Mouse (Mus musculus) liver, embryonic 15.5 days (tissue): ENCODE data around the gene Zfpm1. TPM values are rescaled to one million over a fixed set of nuclear protein-coding genes. Genes with fewer than 3 reads are reported as not detected.

Source experiments
- ATAC-seq: fragments of 200-750 bp; cut with Nextera tagmentation; 2 replicates; pipeline ENCODE4 v1.8.0; 2017; ENCODE audit warnings: moderate number of reproducible peaks, mild to moderate bottlenecking, moderate library complexity; ENCODE audit not compliant: insufficient read depth
- H3K27ac ChIP-seq: fragments of 300-500 bp; sonication (generic); replicated peaks from 2 replicates; pipeline ENCODE4 v1.5.1; 2015; ENCODE audit warnings: mild to moderate bottlenecking, inconsistent platforms
- H3K27me3 ChIP-seq: fragments of 300-500 bp; sonication (generic); 2 replicates; pipeline ENCODE4 v1.6.1; 2015; ENCODE audit warnings: mild to moderate bottlenecking, inconsistent platforms
- H3K36me3 ChIP-seq: fragments of 300-500 bp; sonication (generic); replicated peaks from 2 replicates; pipeline ENCODE4 v1.6.1; 2015; ENCODE audit warnings: moderate library complexity, mild to moderate bottlenecking, inconsistent platforms
- H3K4me1 ChIP-seq: fragments of 300-500 bp; sonication (generic); replicated peaks from 2 replicates; pipeline ENCODE4 v1.6.1; 2015; ENCODE audit warnings: inconsistent platforms
- H3K4me2 ChIP-seq: fragments of 300-500 bp; sonication (generic); 2 replicates; pipeline ENCODE4 v1.6.1; 2015; ENCODE audit warnings: moderate library complexity, mild to moderate bottlenecking, inconsistent platforms
- H3K4me3 ChIP-seq: fragments of 300-500 bp; sonication (generic); replicated peaks from 2 replicates; pipeline ENCODE4 v1.5.1; 2015; ENCODE audit warnings: mild to moderate bottlenecking, inconsistent platforms
- H3K9ac ChIP-seq: fragments of 300-500 bp; sonication (generic); 2 replicates; pipeline ENCODE4 v1.6.1; 2015; ENCODE audit warnings: moderate library complexity, mild to moderate bottlenecking, inconsistent platforms
- H3K9me3 ChIP-seq: fragments of 300-500 bp; sonication (generic); replicated peaks from 2 replicates; pipeline ENCODE4 v1.6.1; 2016; ENCODE audit warnings: inconsistent platforms
- WGBS: fragments of 180-500 bp; shearing (Covaris S2); methylation state at CpG from one replicate; pipeline ENCODE4 v1.1.7; 2015; ENCODE audit warnings: mixed read lengths; ENCODE audit not compliant: insufficient replicate concordance; 5-methylcytosine and 5-hydroxymethylcytosine counted together
- polyA plus RNA-seq: library from polyadenylated mRNA; unstranded; fragments of >200 nt; fragmentation: Nextera tagmentation; extraction: Ambion mirVana; gene quantifications from 2 replicates; pipeline ENCODE4 v1.2.1, GENCODE M21; 2015

Gene Zfpm1
- 12.0 and 14.9 TPM in 2 replicates for polyA plus RNA-seq

- Histone ChIP-seq H3K4me3 (peak within 1 kb of the TSS; percentile 100), H3K27ac (peak within 1 kb of the TSS; percentile 95), H3K4me1 (peaks cover 77% of the 10 kb centered on the region), H3K4me2 (peak within 1 kb of the TSS; percentile 96), H3K9ac (peak within 1 kb of the TSS; percentile 99), H3K27me3 (0 out of 2 replicates have a peak, but pooled peaks cover 10% of the 10 kb centered on the region), H3K9me3 (no peaks in the 10 kb centered on the region), H3K36me3 (peaks cover 13% of the 10 kb centered on the region)
- no peak for ATAC-seq
- under 1% methylated on average over 46 of the region's 60 CpGs for WGBS
Observed at GRCm38 (mm10) chr8:122282035-122282358, at the start of gene Zfpm1. Gene Zfpm1, plus strand, starts transcription at chr8:122282141.

GRCm38 (mm10) chr8:122234055-122234454, 47.9 kb upstream of the Zfpm1 start:
- ATAC-seq, result no peak
- no peak overlapping the region for H3K9ac ChIP-seq
- no peaks in the 10 kb centered on the region for H3K36me3 ChIP-seq
- no peak overlapping the region for H3K4me3 ChIP-seq
- 43% methylated on average over 11 of the region's 11 CpGs for WGBS
- no peak overlapping the region for H3K4me2 ChIP-seq
- no peaks in the 10 kb centered on the region for H3K9me3 ChIP-seq
- peaks cover 62% of the 10 kb centered on the region for H3K27me3 ChIP-seq
- no peaks in the 10 kb centered on the region; the same call in 1 of the 2 replicates for H3K4me1 ChIP-seq
- no peak overlapping the region for H3K27ac ChIP-seq

- Histone ChIP-seq H3K36me3 (no peaks in the 10 kb centered on the region), H3K27ac (no peak overlapping the region)
- WGBS, result 65% methylated on average over 3 of the region's 3 CpGs
Observed at GRCm38 (mm10) chr8:122236521-122236920, 45.4 kb upstream of the Zfpm1 start.

GRCm38 (mm10) chr8:122238225-122238624, 43.7 kb upstream of the Zfpm1 start:
- Histone ChIP-seq H3K4me2 (no peak overlapping the region), H3K36me3 (no peaks in the 10 kb centered on the region), H3K4me3 (no peak overlapping the region), H3K27me3 (peaks cover 27% of the 10 kb centered on the region), H3K27ac (no peak overlapping the region), H3K9ac (no peak overlapping the region), H3K4me1 (no peaks in the 10 kb centered on the region), H3K9me3 (no peaks in the 10 kb centered on the region)
- 66% methylated on average over 11 of the region's 11 CpGs for WGBS
- no peak for ATAC-seq

More at GRCm38 (mm10) chr8:122236521-122236920, 45.4 kb upstream of the Zfpm1 start:
- ATAC-seq, result no peak
- Histone ChIP-seq H3K4me2 (no peak overlapping the region), H3K4me1 (no peaks in the 10 kb centered on the region), H3K9me3 (no peaks in the 10 kb centered on the region), H3K4me3 (no peak overlapping the region), H3K27me3 (peaks cover 44% of the 10 kb centered on the region), H3K9ac (no peak overlapping the region)

- ATAC-seq, result no peak
- Histone ChIP-seq H3K4me2 (no peak overlapping the region), H3K4me3 (no peak overlapping the region), H3K27ac (no peak overlapping the region), H3K27me3 (peaks cover 23% of the 10 kb centered on the region), H3K4me1 (no peaks in the 10 kb centered on the region), H3K36me3 (no peaks in the 10 kb centered on the region), H3K9me3 (no peaks in the 10 kb centered on the region), H3K9ac (no peak overlapping the region)
- WGBS, result 57% methylated on average over 8 of the region's 8 CpGs
Observed at GRCm38 (mm10) chr8:122238731-122239130, 43.2 kb upstream of the Zfpm1 start.

- Histone ChIP-seq H3K4me1 (no peaks in the 10 kb centered on the region), H3K27ac (no peak overlapping the region), H3K9me3 (no peaks in the 10 kb centered on the region), H3K36me3 (no peaks in the 10 kb centered on the region), H3K4me3 (no peak overlapping the region), H3K9ac (no peak overlapping the region), H3K4me2 (no peak overlapping the region), H3K27me3 (peaks cover 13% of the 10 kb centered on the region; the same call in 1 of the 2 replicates)
- ATAC-seq, result no peak
- WGBS, result 73% methylated on average over 16 of the region's 16 CpGs
Observed at GRCm38 (mm10) chr8:122240241-122241026, 41.5 kb upstream of the Zfpm1 start.

GRCm38 (mm10) chr8:122243310-122243709, 38.6 kb upstream of the Zfpm1 start:
- Histone ChIP-seq H3K4me1 (no peaks in the 10 kb centered on the region), H3K36me3 (no peaks in the 10 kb centered on the region), H3K27ac (no peak overlapping the region), H3K4me2 (no peak overlapping the region), H3K4me3 (no peak overlapping the region), H3K9me3 (no peaks in the 10 kb centered on the region), H3K27me3 (peaks cover 8% of the 10 kb centered on the region; the same call in 1 of the 2 replicates), H3K9ac (no peak overlapping the region)
- no peak for ATAC-seq
- WGBS, result 36% methylated on average over 4 of the region's 4 CpGs

GRCm38 (mm10) chr8:122245161-122245560, 36.8 kb upstream of the Zfpm1 start:
- H3K9ac ChIP-seq, result no peak overlapping the region
- no peaks in the 10 kb centered on the region for H3K4me1 ChIP-seq
- H3K27ac ChIP-seq, result no peak overlapping the region
- no peak overlapping the region for H3K4me3 ChIP-seq
- H3K4me2 ChIP-seq, result no peak overlapping the region
- H3K27me3 ChIP-seq, result peaks cover 5% of the 10 kb centered on the region; the same call in 1 of the 2 replicates
- WGBS, result 60% methylated on average over 6 of the region's 6 CpGs
- ATAC-seq, result no peak
- H3K36me3 ChIP-seq, result no peaks in the 10 kb centered on the region
- no peaks in the 10 kb centered on the region for H3K9me3 ChIP-seq

- Histone ChIP-seq H3K36me3 (no peaks in the 10 kb centered on the region), H3K9me3 (no peaks in the 10 kb centered on the region), H3K9ac (no peak overlapping the region), H3K27me3 (no peaks in the 10 kb centered on the region; the same call in 1 of the 2 replicates), H3K4me1 (no peaks in the 10 kb centered on the region), H3K27ac (no peak overlapping the region), H3K4me3 (no peak overlapping the region), H3K4me2 (no peak overlapping the region)
- ATAC-seq, result no peak
- WGBS, result 31% methylated on average over 12 of the region's 12 CpGs
Observed at GRCm38 (mm10) chr8:122246257-122247211, 35.4 kb upstream of the Zfpm1 start.

- peaks cover 34% of the 10 kb centered on the region for H3K27me3 ChIP-seq
- no peak for ATAC-seq
- H3K4me1 ChIP-seq, result no peaks in the 10 kb centered on the region
- no peaks in the 10 kb centered on the region for H3K9me3 ChIP-seq
- 84% methylated on average over 1 of the region's 1 CpGs for WGBS
- no peak overlapping the region for H3K27ac ChIP-seq
- no peaks in the 10 kb centered on the region for H3K36me3 ChIP-seq
- H3K4me3 ChIP-seq, result no peak overlapping the region
- no peak overlapping the region for H3K4me2 ChIP-seq
- no peak overlapping the region for H3K9ac ChIP-seq
Observed at GRCm38 (mm10) chr8:122251739-122252138, 30.2 kb upstream of the Zfpm1 start.

GRCm38 (mm10) chr8:122252366-122252765, 29.6 kb upstream of the Zfpm1 start:
- Histone ChIP-seq H3K9ac (no peak overlapping the region), H3K4me1 (no peaks in the 10 kb centered on the region), H3K4me2 (no peak overlapping the region), H3K27me3 (peaks cover 40% of the 10 kb centered on the region), H3K27ac (no peak overlapping the region), H3K4me3 (no peak overlapping the region), H3K36me3 (no peaks in the 10 kb centered on the region), H3K9me3 (no peaks in the 10 kb centered on the region)
- no peak for ATAC-seq
- WGBS, result 48% methylated on average over 5 of the region's 5 CpGs
